Mouse (Mus musculus): ENCODE results near the gene 1700069L16Rik.

1700069L16Rik gene

GRCm38 (mm10) chr5:113734376-113734775, 9.8 kb upstream of the 1700069L16Rik start:
- DNase-seq (ENCODE audit: low read depth, low spot score), result no peak

- DNase-seq (ENCODE audit: low read depth, low spot score), result no peak
These were observed 7.6 kb upstream of the 1700069L16Rik start for GRCm38 (mm10) chr5:113732182-113732581.

DNA sequence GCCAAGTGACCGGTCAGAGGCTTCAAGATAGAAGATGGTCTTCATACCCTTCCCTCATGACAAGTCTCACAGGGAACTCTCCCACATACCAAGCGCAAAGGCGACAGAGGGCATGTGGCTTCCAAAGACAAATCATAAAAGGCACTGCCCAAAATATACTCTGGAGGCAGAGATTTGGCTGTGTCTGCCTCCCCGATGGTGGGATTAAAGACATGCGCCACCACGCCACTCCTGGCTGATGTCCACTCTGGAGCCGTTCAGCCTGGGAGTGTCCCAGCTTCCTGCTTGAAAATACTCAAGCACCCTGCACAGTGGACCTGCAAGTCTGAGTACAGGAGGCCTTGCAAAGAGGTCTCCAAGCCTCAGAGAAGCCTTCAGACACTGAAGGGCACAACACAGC, 6.6 kb upstream of the 1700069L16Rik start:
- no peak for DNase-seq (ENCODE audit: low read depth, low spot score)

DNA sequence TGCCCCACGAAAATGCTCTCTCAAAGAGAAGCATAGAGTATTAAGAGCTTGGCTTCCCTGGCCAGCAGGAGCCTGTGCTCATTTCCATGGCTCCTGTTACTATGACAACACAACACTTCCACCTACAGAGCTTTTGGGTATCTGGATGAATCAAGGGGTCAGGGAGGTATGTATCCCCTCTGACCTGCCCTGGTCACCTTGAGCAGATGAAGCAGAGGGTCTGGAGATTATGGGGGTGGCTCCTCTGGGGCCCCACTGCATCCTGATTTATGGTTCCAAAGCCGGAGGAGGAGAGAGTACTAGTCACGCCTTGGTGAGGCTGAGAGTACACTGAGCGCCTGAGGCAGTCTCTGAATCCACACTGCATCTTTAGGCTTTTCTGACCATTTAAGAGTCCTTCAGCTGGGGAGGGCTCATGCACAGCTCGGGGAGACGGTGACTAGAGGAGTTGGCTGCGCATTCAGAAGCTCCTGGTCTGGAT, 6.1 kb upstream of the 1700069L16Rik start:
- no peak for DNase-seq (ENCODE audit: low read depth, low spot score)

DNA sequence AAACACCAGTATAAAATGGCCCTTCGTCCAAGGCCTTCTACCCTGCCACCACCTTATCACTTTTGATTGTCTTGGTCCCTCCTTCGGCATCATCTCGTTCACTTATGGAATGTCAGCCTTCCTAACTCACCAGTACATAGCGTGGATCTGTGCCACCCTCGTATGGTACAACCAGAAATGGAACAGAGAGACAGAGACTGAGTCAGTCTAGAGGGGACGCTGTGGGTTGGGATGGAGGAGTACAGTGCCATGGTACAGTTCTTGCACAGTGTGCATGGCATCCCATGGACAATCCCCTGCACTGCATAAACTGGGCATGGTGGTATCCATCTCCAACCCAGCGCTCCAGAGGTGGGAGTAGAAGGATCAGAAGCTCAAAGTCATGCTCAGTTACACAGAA, 4.1 kb upstream of the 1700069L16Rik start:
- no peak for DNase-seq (ENCODE audit: low read depth, low spot score)

DNA sequence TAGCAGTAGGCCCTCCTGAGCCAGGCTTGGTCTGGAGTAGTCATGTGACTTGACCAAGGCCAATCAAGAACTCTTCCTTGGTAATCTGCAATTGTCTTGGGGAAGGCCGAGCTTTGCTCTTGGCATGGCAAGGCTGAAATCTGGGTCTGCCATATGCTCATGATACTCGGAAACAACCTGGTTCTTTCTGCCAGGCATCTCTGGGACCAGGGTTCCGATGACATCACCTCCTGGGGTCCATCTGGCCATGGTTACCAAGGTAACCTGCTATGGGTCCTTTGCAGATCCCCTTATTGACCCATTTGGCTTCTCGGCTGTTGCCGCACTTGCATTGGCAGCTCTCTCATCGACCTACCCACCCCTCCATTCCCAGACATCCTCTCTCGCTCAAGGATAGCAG, 3.4 kb upstream of the 1700069L16Rik start:
- no peak for DNase-seq (ENCODE audit: low read depth, low spot score)

GRCm38 (mm10) chr5:113727238-113727637, 2.7 kb upstream of the 1700069L16Rik start:
- DNase-seq (ENCODE audit: low read depth, low spot score), result no peak

GRCm38 (mm10) chr5:113726618-113727017, 2.0 kb upstream of the 1700069L16Rik start:
- DNase-seq (ENCODE audit: low read depth, low spot score), result no peak

- DNase-seq (ENCODE audit: low read depth, low spot score), result no peak
These were observed 845 bp upstream of the 1700069L16Rik start for GRCm38 (mm10) chr5:113725417-113725816.

DNA sequence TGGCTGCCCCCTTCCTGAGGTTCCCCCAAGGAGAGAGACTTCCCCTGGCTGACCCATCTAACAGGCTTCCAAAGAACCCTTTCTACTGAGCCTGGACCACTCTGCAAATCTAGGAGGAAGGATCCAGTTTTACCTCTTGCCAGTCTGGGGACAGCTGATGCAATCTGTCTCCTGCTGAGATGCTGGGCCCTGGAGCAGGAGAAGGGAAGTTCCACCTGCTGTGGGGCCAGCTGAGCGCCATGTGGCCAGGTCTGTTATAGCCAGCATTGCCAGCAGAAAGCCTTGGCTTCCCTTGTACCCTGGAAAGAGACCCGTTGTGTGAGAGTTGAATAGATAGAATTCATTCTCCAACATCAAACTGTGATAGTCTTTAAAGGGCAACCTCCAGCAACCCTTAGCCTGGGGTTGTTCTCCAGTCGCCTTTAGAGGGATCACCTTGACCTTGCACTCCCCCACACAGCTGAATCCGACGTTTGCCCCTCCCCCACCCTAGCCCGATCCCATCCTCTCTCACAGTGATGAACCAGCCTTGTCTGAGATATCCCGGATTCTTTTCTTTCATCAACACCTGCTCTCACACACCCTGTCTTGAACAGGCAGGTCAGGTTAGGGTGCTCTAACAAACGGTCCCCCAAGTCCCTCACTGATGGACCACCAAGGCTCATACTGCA, 870 bp downstream of the 1700069L16Rik start:
- no peak for DNase-seq (ENCODE audit: low read depth, low spot score)

DNA sequence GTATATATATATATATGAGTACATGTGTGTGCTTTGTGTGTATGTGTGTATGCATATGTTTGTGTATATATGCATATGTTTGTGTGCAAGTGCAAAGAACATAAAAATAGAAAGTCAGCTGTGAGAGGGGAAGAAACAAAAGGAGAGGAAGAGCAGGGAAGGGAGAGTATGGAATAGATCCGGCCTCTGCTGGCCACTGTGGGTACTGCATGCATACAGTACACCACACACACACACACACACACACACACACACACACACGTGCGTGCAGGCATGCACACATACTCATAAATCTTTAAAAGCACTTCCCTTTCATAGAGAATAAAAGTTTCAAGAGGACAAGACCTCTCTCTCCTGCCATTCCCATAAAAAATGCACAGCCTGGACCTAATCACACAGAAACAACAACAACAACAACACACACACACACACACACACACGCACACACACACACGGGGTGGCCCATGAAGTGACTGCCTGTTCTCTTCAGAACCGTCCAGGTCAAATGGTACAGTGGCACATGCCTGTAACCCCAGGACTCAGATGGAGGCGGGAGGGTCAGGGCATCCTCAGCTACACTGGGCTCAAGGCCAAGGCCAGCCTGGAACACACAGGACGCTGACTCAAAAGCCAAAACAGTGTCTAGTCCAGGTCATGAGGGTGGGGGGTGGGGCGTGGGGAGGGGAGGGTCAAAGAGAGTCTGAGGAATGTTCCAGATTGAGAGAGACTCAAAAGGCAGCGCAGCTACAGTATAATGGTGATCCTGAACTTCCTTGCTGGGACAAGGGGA, 2.2 kb downstream of the 1700069L16Rik start:
- DNase-seq (ENCODE audit: low read depth, low spot score), result no peak

- DNase-seq (ENCODE audit: low read depth, low spot score), result no peak
These were observed 5.3 kb downstream of the 1700069L16Rik start for GRCm38 (mm10) chr5:113719221-113719661.

GRCm38 (mm10) chr5:113716581-113717388, 7.8 kb downstream of the 1700069L16Rik start:
- no peak for DNase-seq (ENCODE audit: low read depth, low spot score)

- no peak for DNase-seq (ENCODE audit: low read depth, low spot score)
These were observed 11.7 kb downstream of the 1700069L16Rik start for GRCm38 (mm10) chr5:113712861-113713260.

- DNase-seq (ENCODE audit: low read depth, low spot score), result no peak
These were observed 20.6 kb downstream of the 1700069L16Rik start for GRCm38 (mm10) chr5:113703803-113704585.

DNA sequence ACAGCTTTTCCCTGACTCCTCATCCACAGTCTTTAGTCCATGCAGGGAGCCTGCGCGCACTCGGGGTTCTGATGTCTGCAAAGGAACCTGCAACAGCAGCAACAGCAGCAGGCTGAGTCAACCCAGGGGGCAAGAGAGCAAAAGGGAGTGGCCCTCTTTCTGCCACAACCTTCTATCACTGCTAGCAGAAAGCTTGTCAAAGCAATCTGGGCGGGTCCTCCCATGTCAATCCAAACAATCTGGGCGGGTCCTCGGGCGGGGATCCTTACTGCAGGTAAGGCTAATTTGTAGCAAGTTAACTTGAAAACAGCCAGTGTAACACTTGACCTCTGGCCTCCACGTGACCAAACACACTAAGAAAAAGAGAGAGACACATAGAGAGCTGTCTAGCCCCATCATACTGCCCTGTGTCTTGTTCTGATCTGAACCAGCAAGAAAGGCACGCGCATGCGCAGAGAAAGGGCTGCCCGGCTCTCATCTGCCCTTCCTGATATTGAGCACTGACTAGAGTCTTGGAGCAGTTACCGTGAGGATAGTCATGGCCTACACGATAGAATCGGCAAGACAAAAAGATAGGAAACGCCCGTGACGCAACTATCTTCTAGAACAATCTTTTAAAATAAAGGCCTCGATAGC, 24.1 kb downstream of the 1700069L16Rik start:
- DNase-seq (ENCODE audit: low read depth, low spot score), result no peak

DNA sequence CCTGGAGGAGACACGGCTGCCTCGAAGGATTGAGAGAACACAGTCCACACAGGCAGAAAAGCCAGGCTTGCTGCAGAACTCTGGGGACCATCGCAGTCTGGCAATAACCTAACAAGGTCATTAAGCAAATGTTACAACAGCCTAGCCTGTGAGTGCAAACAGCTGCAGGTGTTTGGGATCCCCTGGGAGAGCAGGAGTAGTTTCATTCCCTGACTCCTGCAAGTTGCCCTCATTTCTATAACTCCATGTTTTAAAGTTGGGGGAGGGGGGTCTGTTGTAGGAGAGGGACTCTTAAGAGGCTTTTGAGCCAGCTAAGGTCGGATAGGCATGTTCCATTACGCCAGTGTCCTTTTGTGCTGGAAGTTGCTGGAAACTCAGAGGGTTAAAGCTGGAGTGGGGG, 30.2 kb downstream of the 1700069L16Rik start:
- no peak for DNase-seq (ENCODE audit: low read depth, low spot score)

- DNase-seq (ENCODE audit: low read depth, low spot score), result no peak
These were observed 30.6 kb downstream of the 1700069L16Rik start for GRCm38 (mm10) chr5:113694000-113694399.

GRCm38 (mm10) chr5:113693196-113693755, 31.3 kb downstream of the 1700069L16Rik start:
- DNase-seq (ENCODE audit: low read depth, low spot score), result peak; percentile 19

DNA sequence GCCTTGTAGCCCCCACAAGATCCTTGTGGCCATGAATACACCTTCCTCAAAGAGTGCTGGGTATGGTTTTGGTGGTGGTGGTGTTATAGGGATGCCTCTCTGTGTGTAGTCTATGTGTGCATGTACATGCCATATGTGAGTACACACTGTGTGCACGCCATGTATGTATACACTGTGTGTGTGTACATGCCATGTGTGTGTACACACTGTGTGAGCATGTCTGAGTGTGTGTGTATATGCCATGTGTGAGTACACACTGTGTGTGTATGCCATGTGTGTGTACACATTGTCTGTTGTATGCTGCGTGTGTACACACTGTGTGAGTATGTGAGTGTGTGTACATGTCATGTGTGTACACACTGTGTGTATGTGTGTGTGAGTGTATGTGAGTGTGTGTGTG, 33.7 kb downstream of the 1700069L16Rik start:
- no peak for DNase-seq (ENCODE audit: low read depth, low spot score)
